Mouse (Mus musculus): ENCODE results near the gene Pdk2. TPM values are rescaled to one million over a fixed set of nuclear protein-coding genes. Genes with fewer than 3 reads are reported as not detected.

Pdk2 gene
- polyA plus RNA-seq, 1 experiment from 2014 or later, result 56.2 TPM

DNA sequence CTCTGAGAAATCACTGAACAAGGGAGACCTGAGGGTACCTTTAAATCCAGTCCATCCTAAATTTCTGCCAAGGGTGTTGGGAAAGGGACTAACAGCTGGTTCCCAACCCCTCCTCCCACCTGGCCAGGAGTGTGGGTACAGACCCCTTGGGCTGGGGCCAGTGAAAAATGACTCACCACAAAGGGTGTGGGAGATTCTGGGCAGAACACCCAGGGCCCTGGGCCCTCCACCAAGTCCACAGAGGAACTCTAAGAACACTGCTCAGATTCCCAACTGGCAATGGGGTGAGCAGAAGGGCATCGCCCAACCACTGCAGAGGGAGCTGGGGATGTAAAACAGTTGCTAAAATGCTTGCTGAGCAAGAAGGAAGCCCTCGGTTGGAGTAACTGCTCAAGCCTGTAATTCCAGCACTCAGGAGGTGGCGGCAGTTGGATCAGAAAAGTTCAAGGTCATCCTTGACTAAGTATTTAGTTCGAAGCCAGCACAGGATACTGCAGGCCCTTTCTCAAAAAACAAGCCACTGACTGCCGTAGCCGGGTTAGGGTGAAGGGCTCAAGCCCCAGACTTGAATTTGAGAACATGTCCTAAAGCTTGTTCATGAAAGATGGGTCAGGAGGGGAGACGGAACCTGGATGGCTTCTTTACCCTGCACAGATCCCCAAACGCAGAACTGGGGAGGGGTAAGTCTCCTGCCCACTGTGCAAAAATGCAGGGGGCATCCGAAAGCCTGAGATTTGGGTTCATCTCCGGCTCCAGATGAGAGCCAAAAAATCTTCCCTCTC lies 52.2 kb downstream of the Pdk2 start:
- Histone ChIP-seq H3K27ac (peak overlapping the region; percentile 96), H3K9ac (peak overlapping the region; percentile 46), H3K4me1 (peaks cover 67% of the 10 kb centered on the region), H3K36me3 (no peaks in the 10 kb centered on the region), H3K27me3 (no peaks in the 10 kb centered on the region), H3K4me2 (peak overlapping the region; percentile 98), H3K4me3 (replicated peaks) (peak overlapping the region; percentile 88), H3K9me3 (replicated peaks) (no peaks in the 10 kb centered on the region)
- 15% methylated on average over 10 of the region's 10 CpGs for WGBS
- no peak for ATAC-seq (replicated peaks; ENCODE audit: low FRiP score)

DNA sequence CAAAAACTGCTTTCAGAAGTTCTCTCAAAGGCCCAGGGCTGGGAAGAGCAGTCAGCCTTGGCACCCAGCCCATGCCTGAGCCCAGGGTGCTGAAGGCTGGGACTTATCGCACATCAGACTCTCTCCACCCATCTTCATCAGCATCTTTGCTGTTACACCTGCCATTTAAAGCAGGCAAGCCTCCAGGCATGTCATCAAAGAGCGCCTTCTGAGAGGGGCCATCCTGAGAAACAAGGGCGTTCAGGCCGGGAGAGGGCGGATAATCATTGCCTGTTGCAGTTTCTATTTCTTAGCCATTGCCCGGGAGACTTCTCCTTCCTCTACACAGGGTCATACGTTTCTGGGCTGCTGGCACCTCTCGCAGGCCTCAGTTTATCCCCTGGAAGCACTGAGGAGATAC lies 53.3 kb downstream of the Pdk2 start:
- Histone ChIP-seq H3K27ac (no peak overlapping the region), H3K4me2 (no peak overlapping the region), H3K4me1 (peaks cover 56% of the 10 kb centered on the region), H3K4me3 (replicated peaks) (no peak overlapping the region), H3K27me3 (no peaks in the 10 kb centered on the region), H3K36me3 (no peaks in the 10 kb centered on the region), H3K9me3 (replicated peaks) (no peaks in the 10 kb centered on the region), H3K9ac (no peak overlapping the region)
- WGBS, result 81% methylated on average over 8 of the region's 8 CpGs
- ATAC-seq (replicated peaks; ENCODE audit: low FRiP score), result no peak

DNA sequence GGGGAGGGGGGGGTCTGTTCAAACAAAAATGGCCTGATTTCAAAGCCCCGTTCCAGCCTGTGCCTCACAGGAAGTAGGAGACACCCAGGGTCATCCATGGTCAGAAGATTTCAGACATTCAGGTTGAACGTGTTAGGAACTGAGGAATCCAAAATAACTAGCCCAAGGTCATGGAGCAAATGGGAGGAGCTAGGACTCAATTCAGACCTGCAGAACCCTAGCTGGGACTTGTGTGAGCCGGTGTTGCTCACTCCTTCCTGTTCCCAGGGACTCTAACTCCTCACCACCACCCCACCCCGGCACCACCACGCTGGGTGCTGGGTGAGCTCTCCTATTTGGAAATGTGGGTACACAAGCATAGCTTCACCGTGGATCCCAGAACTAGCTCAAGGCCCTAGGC lies 53.8 kb downstream of the Pdk2 start:
- no peak for ATAC-seq (replicated peaks; ENCODE audit: low FRiP score)
- Histone ChIP-seq H3K9me3 (replicated peaks) (no peaks in the 10 kb centered on the region), H3K27ac (no peak overlapping the region), H3K36me3 (no peaks in the 10 kb centered on the region), H3K4me2 (no peak overlapping the region), H3K27me3 (no peaks in the 10 kb centered on the region), H3K4me3 (replicated peaks) (no peak overlapping the region), H3K9ac (no peak overlapping the region), H3K4me1 (peaks cover 51% of the 10 kb centered on the region)
- WGBS, result 47% methylated on average over 6 of the region's 6 CpGs

DNA sequence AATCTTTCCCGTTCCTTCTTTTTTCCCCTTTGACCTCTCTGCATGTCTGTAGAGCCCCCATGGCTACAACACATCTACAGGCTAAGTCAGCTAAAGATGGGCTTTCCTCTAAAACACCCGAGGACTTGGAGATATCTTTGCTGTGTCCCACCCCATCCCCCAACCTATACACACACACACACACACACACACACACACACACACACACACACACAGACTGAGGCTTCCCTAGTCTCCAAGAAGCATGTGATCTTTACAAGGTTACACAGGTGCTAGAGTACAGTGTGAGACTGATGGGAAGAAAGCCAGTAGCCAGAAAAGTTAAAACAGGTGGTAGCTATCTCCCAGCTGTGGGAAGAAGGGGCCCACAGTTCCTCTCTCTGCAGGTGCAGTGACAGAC lies 54.7 kb downstream of the Pdk2 start:
- Histone ChIP-seq H3K9ac (no peak overlapping the region), H3K4me2 (no peak overlapping the region), H3K36me3 (no peaks in the 10 kb centered on the region), H3K9me3 (replicated peaks) (no peaks in the 10 kb centered on the region), H3K27me3 (no peaks in the 10 kb centered on the region), H3K4me3 (replicated peaks) (no peak overlapping the region), H3K4me1 (peaks cover 43% of the 10 kb centered on the region), H3K27ac (no peak overlapping the region)
- ATAC-seq (replicated peaks; ENCODE audit: low FRiP score), result no peak
- WGBS, result 66% methylated on average over 2 of the region's 2 CpGs

DNA sequence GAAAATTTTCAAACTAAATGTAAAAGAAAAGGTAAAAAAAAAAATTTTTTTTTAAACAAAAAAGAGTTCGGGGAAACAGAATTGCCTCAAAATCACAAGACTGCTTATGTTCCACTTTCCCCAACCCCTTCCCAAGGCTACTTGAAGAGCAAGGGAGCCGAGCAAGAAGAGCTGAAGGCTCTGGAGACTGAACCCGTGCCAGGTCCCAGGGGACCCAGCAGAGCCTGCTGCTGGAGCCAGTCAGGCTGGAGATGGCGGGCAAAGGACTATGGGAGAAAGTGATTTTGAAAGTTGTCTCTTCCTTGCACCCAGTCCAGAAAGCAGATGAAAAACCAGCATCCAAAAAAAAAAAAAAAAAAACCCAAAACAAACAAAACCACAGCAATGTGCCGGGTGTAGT lies 55.3 kb downstream of the Pdk2 start:
- Histone ChIP-seq H3K4me2 (no peak overlapping the region), H3K9ac (no peak overlapping the region), H3K9me3 (replicated peaks) (no peaks in the 10 kb centered on the region), H3K27me3 (no peaks in the 10 kb centered on the region), H3K36me3 (no peaks in the 10 kb centered on the region), H3K27ac (no peak overlapping the region), H3K4me1 (peaks cover 43% of the 10 kb centered on the region), H3K4me3 (replicated peaks) (no peak overlapping the region)
- 76% methylated on average over 5 of the region's 5 CpGs for WGBS
- no peak for ATAC-seq (replicated peaks; ENCODE audit: low FRiP score)

DNA sequence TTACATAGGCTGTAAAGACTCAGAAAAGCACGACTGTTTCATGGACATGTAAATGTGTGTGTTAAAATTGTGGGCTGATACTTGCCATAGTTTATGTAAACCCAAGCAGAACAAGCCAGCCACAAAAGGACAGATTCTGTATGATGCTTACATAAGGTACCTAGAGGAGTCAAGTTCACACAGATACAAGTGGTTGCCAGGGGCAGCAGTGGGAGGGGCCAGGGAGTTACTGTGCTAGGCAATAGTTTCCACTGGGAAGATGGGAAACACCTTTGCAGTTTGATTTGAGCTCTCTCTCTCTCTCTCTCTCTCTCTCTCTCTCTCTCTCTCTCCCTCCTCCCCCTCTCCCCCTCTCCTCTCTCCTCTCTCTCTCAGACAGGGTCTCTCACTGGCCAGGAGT lies 56.0 kb downstream of the Pdk2 start:
- Histone ChIP-seq H3K4me3 (replicated peaks) (no peak overlapping the region), H3K4me1 (peaks cover 37% of the 10 kb centered on the region), H3K27ac (no peak overlapping the region), H3K36me3 (no peaks in the 10 kb centered on the region), H3K4me2 (no peak overlapping the region), H3K9me3 (replicated peaks) (no peaks in the 10 kb centered on the region), H3K9ac (no peak overlapping the region), H3K27me3 (no peaks in the 10 kb centered on the region)
- 35% methylated on average over 1 of the region's 1 CpGs for WGBS
- ATAC-seq (replicated peaks; ENCODE audit: low FRiP score), result no peak

DNA sequence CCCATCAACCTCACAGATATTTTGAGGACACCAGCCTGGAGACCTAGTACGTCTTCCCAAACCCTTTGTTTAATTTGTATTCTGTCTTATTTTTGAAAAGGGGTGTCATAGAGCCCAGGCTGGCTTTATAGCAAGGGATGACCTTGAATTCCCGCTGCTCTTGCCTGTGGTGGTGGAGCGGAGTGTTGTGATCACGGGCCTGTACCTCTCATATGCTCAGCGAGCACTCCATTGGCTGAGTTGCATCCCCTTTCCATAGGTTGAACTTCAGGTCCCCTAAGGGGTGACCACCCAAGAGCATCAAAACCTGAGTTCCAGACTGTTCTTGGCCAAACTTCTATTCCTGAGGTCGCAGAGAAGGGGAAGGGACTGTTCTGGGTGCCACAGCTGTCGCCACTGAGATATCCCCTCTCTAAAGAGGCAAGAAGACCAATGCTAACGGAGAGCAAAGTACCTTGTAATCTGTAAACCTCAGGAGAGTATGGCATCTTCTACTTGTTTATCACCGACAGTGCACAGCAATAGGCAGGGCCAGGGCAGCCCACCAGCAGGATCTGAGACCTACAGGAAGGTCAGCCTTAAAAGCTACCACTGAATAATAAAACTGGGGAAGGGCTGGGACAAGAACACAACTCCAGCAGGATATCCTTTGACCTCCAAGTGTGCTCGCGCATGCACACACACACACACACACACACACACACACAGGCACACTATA lies 61.5 kb downstream of the Pdk2 start:
- H3K27me3 ChIP-seq, result no peaks in the 10 kb centered on the region
- H3K36me3 ChIP-seq, result no peaks in the 10 kb centered on the region
- H3K4me1 ChIP-seq, result peaks cover 14% of the 10 kb centered on the region
- 76% methylated on average over 11 of the region's 11 CpGs for WGBS
- no peaks in the 10 kb centered on the region for H3K9me3 ChIP-seq (replicated peaks)
- H3K4me3 ChIP-seq (replicated peaks), result peak overlapping the region; percentile 33
- ATAC-seq (replicated peaks; ENCODE audit: low FRiP score), result no peak
- peak overlapping the region; percentile 57 for H3K4me2 ChIP-seq
- H3K27ac ChIP-seq, result peak overlapping the region; percentile 63
- H3K9ac ChIP-seq, result no peak overlapping the region

DNA sequence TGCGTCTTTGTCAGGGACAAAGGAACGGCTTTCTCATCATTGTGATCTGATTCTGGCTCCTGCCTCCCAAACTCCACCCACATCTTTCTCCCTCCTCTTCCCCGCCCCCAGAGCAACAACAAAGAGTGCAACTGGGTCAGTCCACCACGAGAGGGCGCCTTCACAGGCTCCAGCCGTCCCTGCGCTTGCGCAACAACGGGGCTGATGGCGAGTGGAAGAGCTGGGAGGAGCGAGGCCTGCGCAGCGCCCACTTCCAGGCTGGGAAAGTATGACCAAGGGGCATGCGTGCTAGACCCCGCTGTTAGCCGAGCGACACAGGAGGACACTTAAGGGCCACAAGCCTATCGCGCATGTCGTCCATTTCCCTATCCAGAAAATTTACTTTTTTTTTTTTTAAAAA lies 62.2 kb downstream of the Pdk2 start:
- Histone ChIP-seq H3K9ac (peak overlapping the region; percentile 31; the same call in 1 of the 2 replicates), H3K36me3 (no peaks in the 10 kb centered on the region), H3K27ac (no peak overlapping the region), H3K4me3 (replicated peaks) (peak overlapping the region; percentile 33), H3K4me1 (peaks cover 14% of the 10 kb centered on the region), H3K27me3 (no peaks in the 10 kb centered on the region), H3K9me3 (replicated peaks) (no peaks in the 10 kb centered on the region), H3K4me2 (peak overlapping the region; percentile 57)
- peak; percentile 94 for ATAC-seq (replicated peaks; ENCODE audit: low FRiP score)
- under 1% methylated on average over 20 of the region's 20 CpGs for WGBS

DNA sequence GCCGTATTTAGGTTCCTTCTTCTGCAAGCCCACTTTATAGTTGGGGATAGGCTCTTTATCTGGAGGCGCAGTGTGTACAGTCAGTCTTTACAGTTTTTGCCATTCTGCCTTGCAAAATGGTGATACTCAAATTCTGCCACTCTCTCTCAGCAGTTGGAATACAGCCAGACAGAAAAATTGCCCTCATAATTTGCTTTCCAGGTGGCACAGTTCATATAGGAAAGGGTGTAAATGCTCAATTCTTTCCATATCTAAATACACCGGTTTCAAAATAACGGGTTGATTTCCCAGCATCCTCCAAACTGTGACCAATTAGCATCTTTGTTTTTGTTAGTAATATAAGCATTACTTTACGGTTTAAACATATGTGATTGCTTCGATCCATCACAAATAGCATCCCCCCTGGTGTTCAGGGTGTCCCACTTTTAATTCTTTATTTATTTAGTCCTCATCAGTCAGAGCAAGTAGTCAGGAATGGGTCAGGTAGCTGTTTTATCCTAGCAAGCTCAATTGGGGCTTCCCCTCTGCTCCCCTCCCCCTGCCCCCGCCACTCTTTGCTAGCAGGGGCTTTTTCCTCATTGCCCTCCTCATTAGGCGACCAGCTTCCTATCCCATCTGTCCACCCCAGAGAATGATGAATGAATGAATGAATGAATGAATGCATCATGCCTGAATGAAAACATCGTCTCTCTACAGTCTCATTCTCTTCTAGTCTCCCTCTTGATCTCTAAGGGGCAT lies 62.8 kb downstream of the Pdk2 start:
- no peaks in the 10 kb centered on the region for H3K36me3 ChIP-seq
- peak overlapping the region; percentile 57 for H3K4me2 ChIP-seq
- peak overlapping the region; percentile 31; the same call in 1 of the 2 replicates for H3K9ac ChIP-seq
- WGBS, result 48% methylated on average over 9 of the region's 9 CpGs
- peak overlapping the region; percentile 33 for H3K4me3 ChIP-seq (replicated peaks)
- no peaks in the 10 kb centered on the region for H3K27me3 ChIP-seq
- ATAC-seq (replicated peaks; ENCODE audit: low FRiP score), result peak; percentile 14; the same call in 1 of the 2 replicates
- no peaks in the 10 kb centered on the region for H3K9me3 ChIP-seq (replicated peaks)
- no peak overlapping the region for H3K27ac ChIP-seq
- peaks cover 15% of the 10 kb centered on the region for H3K4me1 ChIP-seq

Other genes with a start within 250 kb of the Pdk2 start
- 1,101 and 1,120 TPM in 2 replicates for gene Col1a1, start 105.1 kb downstream of the Pdk2 start, polyA plus RNA-seq (2015; fragmentation: Nextera tagmentation; extraction: Ambion mirVana)
- gene Hils1, start 73.8 kb downstream of the Pdk2 start, polyA plus RNA-seq (2015; fragmentation: Nextera tagmentation; extraction: Ambion mirVana), result not detected in 2 replicates
- gene Sgca, start 65.0 kb downstream of the Pdk2 start, polyA plus RNA-seq (2015; fragmentation: Nextera tagmentation; extraction: Ambion mirVana), result 1.2 and 1.7 TPM in 2 replicates
- 10.0 and 10.6 TPM in 2 replicates for gene Ppp1r9b, start 50.3 kb downstream of the Pdk2 start, polyA plus RNA-seq (2015; fragmentation: Nextera tagmentation; extraction: Ambion mirVana)
- 16.9 and 21.2 TPM in 2 replicates for gene Samd14, start 31.5 kb downstream of the Pdk2 start, polyA plus RNA-seq (2015; fragmentation: Nextera tagmentation; extraction: Ambion mirVana)
- 21.0 and 22.9 TPM in 2 replicates for gene Itga3, start 35.4 kb upstream of the Pdk2 start, polyA plus RNA-seq (2015; fragmentation: Nextera tagmentation; extraction: Ambion mirVana)
- 0.78 and 2.5 TPM in 2 replicates for gene Dlx3, start 78.8 kb upstream of the Pdk2 start, polyA plus RNA-seq (2015; fragmentation: Nextera tagmentation; extraction: Ambion mirVana)
- not detected in 2 replicates for gene Dlx4, start 104.9 kb upstream of the Pdk2 start, polyA plus RNA-seq (2015; fragmentation: Nextera tagmentation; extraction: Ambion mirVana)
- 0.17 TPM in 1 of 2 replicates, not detected in the other for gene Tac4, start 220.2 kb upstream of the Pdk2 start, polyA plus RNA-seq (2015; fragmentation: Nextera tagmentation; extraction: Ambion mirVana)

Data from kidney, embryonic 15.5 days (tissue).